Mouse (Mus musculus) heart, postnatal 0 days (tissue): ENCODE results near the gene Evx1.

Experiments
- CTCF ChIP-seq: IDR thresholded peaks from 2 replicates; pipeline ENCODE4 v1.5.1; 2016; ENCODE audit warnings: antibody characterized with exemption, control low read depth, low read depth
- EP300 ChIP-seq: IDR thresholded peaks from 2 replicates; pipeline ENCODE4 v1.6.1; 2016; ENCODE audit warnings: antibody characterized with exemption, low read depth

GRCm38 (mm10) chr6:52321826-52322315 is 8.6 kb downstream of the Evx1 start:
- TF ChIP-seq EP300 (no peak), CTCF (no peak)
